Mouse (Mus musculus) forebrain, embryonic 13.5 days (tissue): ENCODE measurements around the gene Zfp609. TPM values are rescaled to one million over a fixed set of nuclear protein-coding genes. Genes with fewer than 3 reads are reported as not detected.

ENCODE experiments used
- polyA plus RNA-seq: library from polyadenylated mRNA; unstranded; fragments of >200 nt; fragmentation: Nextera tagmentation; extraction: Ambion mirVana; gene quantifications from 2 replicates; pipeline ENCODE4 v1.2.1, GENCODE M21; 2015

The Zfp609 gene
- polyA plus RNA-seq, 1 experiment from 2014 or later = 9.4 TPM

Other genes with a start within 250 kb of the Zfp609 start
- 4.9 and 5.5 TPM in 2 replicates for gene Plekho2, start 247.5 kb downstream of the Zfp609 start, polyA plus RNA-seq
- gene Pif1, start 240.4 kb downstream of the Zfp609 start, polyA plus RNA-seq = 21.2 and 21.5 TPM in 2 replicates
- gene Rbpms2, start 197.9 kb downstream of the Zfp609 start, polyA plus RNA-seq = 4.2 and 6.5 TPM in 2 replicates
- gene Oaz2, start 159.6 kb downstream of the Zfp609 start, polyA plus RNA-seq = 273 and 289 TPM in 2 replicates
- 166 and 189 TPM in 2 replicates for gene Pclaf, start 62.7 kb upstream of the Zfp609 start, polyA plus RNA-seq
- gene Trip4, start 81.2 kb upstream of the Zfp609 start, polyA plus RNA-seq = 27.5 and 29.6 TPM in 2 replicates
- 20.8 and 21.8 TPM in 2 replicates for gene Csnk1g1, start 81.4 kb upstream of the Zfp609 start, polyA plus RNA-seq
- 357 and 381 TPM in 2 replicates for gene Ppib, start 232.7 kb upstream of the Zfp609 start, polyA plus RNA-seq
- gene Snx22, start 242.2 kb upstream of the Zfp609 start, polyA plus RNA-seq = 2.7 and 3.1 TPM in 2 replicates